Mouse (Mus musculus) retina, embryonic 14.5 days (tissue): Measurements from ENCODE around the gene Tmcc3.

ENCODE experiments used
- DNase-seq: peaks from one replicate; pipeline ENCODE4 v3.0.0-alpha.2; 2015; ENCODE audit warnings: low spot score

Gene Tmcc3

DNA sequence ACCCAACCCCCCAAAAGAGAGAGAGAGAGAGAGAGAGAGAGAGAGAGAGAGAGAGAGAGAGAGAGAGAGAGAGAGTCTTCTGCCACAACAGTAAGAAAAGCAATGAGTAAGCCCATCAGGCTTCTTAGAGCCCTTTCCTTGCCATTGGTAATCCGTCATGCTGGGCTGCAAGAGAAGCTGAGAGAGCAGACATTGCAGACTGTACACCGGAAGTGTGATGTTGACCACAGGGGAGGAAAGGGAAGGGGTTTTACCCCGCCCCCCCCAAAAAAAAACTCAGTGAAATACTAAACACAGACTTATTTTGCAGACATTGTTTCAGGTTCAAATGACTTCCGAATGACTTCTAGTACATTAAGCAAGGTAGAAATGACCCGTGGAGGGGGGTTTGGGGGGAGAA is 328.3 kb downstream of the Tmcc3 start:
- no peak for DNase-seq
